Mouse (Mus musculus) left cerebral cortex, adult 11 months (tissue): ENCODE measurements around the gene Lars2.

Experiments used
- DNase-seq: peaks from one replicate; pipeline ENCODE4 v3.0.0; 2022; ENCODE audit warnings: low spot score

The Lars2 gene

GRCm38 (mm10) chr9:123478031-123478585, 111.4 kb downstream of the Lars2 start:
- DNase-seq = no peak

GRCm38 (mm10) chr9:123478586-123479195, 112.0 kb downstream of the Lars2 start, which contains the start of gene Limd1:
TSS of gene Limd1 (plus strand) at chr9:123478706.
- DNase-seq = no peak

GRCm38 (mm10) chr9:123479196-123479669, 112.5 kb downstream of the Lars2 start:
- DNase-seq = no peak

- no peak for DNase-seq
Measured at GRCm38 (mm10) chr9:123479876-123480252, 113.1 kb downstream of the Lars2 start.

- no peak for DNase-seq
Measured at GRCm38 (mm10) chr9:123480253-123480921, 113.7 kb downstream of the Lars2 start.

GRCm38 (mm10) chr9:123481136-123481535, 114.4 kb downstream of the Lars2 start:
- no peak for DNase-seq

GRCm38 (mm10) chr9:123483598-123483997, 116.9 kb downstream of the Lars2 start:
- DNase-seq = no peak

GRCm38 (mm10) chr9:123484830-123485229, 118.1 kb downstream of the Lars2 start:
- DNase-seq = no peak

- no peak for DNase-seq
Measured at GRCm38 (mm10) chr9:123485561-123485960, 118.8 kb downstream of the Lars2 start.

- DNase-seq = no peak
Measured at GRCm38 (mm10) chr9:123486635-123487034, 119.9 kb downstream of the Lars2 start.

GRCm38 (mm10) chr9:123489073-123489472, 122.3 kb downstream of the Lars2 start:
- DNase-seq = no peak

GRCm38 (mm10) chr9:123489727-123490343, 123.1 kb downstream of the Lars2 start:
- no peak for DNase-seq

- DNase-seq = no peak
Measured at GRCm38 (mm10) chr9:123490930-123491329, 124.2 kb downstream of the Lars2 start.

- DNase-seq = no peak
Measured at GRCm38 (mm10) chr9:123491917-123492585, 125.3 kb downstream of the Lars2 start.

- no peak for DNase-seq
Measured at GRCm38 (mm10) chr9:123496665-123497064, 129.9 kb downstream of the Lars2 start.

GRCm38 (mm10) chr9:123497906-123498305, 131.2 kb downstream of the Lars2 start:
- no peak for DNase-seq

- DNase-seq = no peak
Measured at GRCm38 (mm10) chr9:123500480-123500879, 133.8 kb downstream of the Lars2 start.

- DNase-seq = no peak
Measured at GRCm38 (mm10) chr9:123503171-123503834, 136.6 kb downstream of the Lars2 start.

GRCm38 (mm10) chr9:123504325-123504724, 137.6 kb downstream of the Lars2 start:
- no peak for DNase-seq

GRCm38 (mm10) chr9:123505598-123505997, 138.9 kb downstream of the Lars2 start:
- DNase-seq = no peak

GRCm38 (mm10) chr9:123506270-123507146, 139.8 kb downstream of the Lars2 start:
- DNase-seq = no peak
